Mouse (Mus musculus) CH12.LX (cell line): ENCODE measurements around the gene Ptprm.

Source experiments
- CHD1 ChIP-seq: IDR thresholded peaks from 2 replicates; pipeline ENCODE4 v1.6.1; 2012; ENCODE audit warnings: low read depth, low read length, improper control_type of control experiment, inconsistent platforms
- ETS1 ChIP-seq: conservative IDR thresholded peaks from 2 replicates; pipeline ENCODE4 v1.6.1; 2012; ENCODE audit warnings: low read depth, mild to moderate bottlenecking, inconsistent platforms, low read length, improper control_type of control experiment, moderate library complexity

GRCm38 (mm10) chr17:67339569-67339968 lies 14.7 kb downstream of the Ptprm start:
- TF ChIP-seq CHD1 (no peak), ETS1 (no peak)
